In genomic region chr7:46572803-46573594, GRCm38 (mm10) we compare ENCODE assay signal across 16 mouse cellular contexts.
DNase-seq lines count a peak whose midpoint lies in the region; ATAC-seq lines count a peak whose summit lies in the region.
"Had no signal": no experiment of that assay in that cellular context is flagged by ENCODE, and none has a peak within 500 bp of the region (broad histone marks: within the 10 kb centered on the region; RNA-seq: fewer than 3 reads in every experiment).

No protein-coding gene starts in this region.

- H3K4me3 ChIP-seq in hindbrain, embryonic 14.5 days (replicated peaks; ENCODE audit: low read length), result no peak overlapping the region
- no peak overlapping the region for H3K4me3 ChIP-seq in neural tube, embryonic 13.5 days
- H3K4me3 ChIP-seq in limb, embryonic 10.5 days, result no peak overlapping the region
- H3K4me3 ChIP-seq: kidney, embryonic 15.5 days; liver, embryonic 12.5 days; neural tube, embryonic 12.5 days had no signal

- no peaks in the 10 kb centered on the region for H3K27me3 ChIP-seq in hindbrain, embryonic 14.5 days (ENCODE audit: control insufficient read depth, insufficient read depth, low read length)
- no peaks in the 10 kb centered on the region for H3K27me3 ChIP-seq in neural tube, embryonic 13.5 days
- H3K27me3 ChIP-seq in limb, embryonic 10.5 days (ENCODE audit: low read depth, poor library complexity, severe bottlenecking), result no peaks in the 10 kb centered on the region
- H3K27me3 ChIP-seq: kidney, embryonic 15.5 days; liver, embryonic 12.5 days; neural tube, embryonic 12.5 days had no signal

- H3K9ac ChIP-seq in hindbrain, embryonic 14.5 days, result peak overlapping the region; percentile 20; the same call in 1 of the 2 replicates
- H3K9ac ChIP-seq in neural tube, embryonic 13.5 days, result peak overlapping the region; percentile 43; the same call in 1 of the 2 replicates
- H3K9ac ChIP-seq: kidney, embryonic 15.5 days; liver, embryonic 12.5 days; neural tube, embryonic 12.5 days had no signal

- no peaks in the 10 kb centered on the region for H3K9me3 ChIP-seq in hindbrain, embryonic 14.5 days (ENCODE audit: control insufficient read depth, low read length)
- H3K9me3 ChIP-seq in neural tube, embryonic 13.5 days, result no peaks in the 10 kb centered on the region
- H3K9me3 ChIP-seq in limb, embryonic 10.5 days (replicated peaks), result no peaks in the 10 kb centered on the region
- H3K9me3 ChIP-seq: G1E; kidney, embryonic 15.5 days; liver, embryonic 12.5 days; neural tube, embryonic 12.5 days had no signal

- peak; percentile 24 for DNase-seq in embryo, embryonic 10.5 days (ENCODE audit: low spot score)
- DNase-seq in embryo, embryonic 10 days (ENCODE audit: low spot score), result no peak
- peak; percentile 79 to 84 for DNase-seq in cerebellum, postnatal 25 days
- no peak for DNase-seq in hindbrain, embryonic 14.5 days (ENCODE audit: low spot score)
- no peak for DNase-seq in adrenal gland, postnatal 14 days
- no peak for DNase-seq in limb, embryonic 10.5 days (ENCODE audit: low spot score)
- no peak for DNase-seq in layer of hippocampus, postnatal 14 days (ENCODE audit: low spot score in 2 of 2)
- DNase-seq: heart, postnatal 14 days; right cerebral cortex, postnatal 4 days had no signal

- H3K4me1 ChIP-seq in hindbrain, embryonic 14.5 days (replicated peaks; ENCODE audit: control insufficient read depth, insufficient read depth, low read length), result peaks cover 9% of the 10 kb centered on the region; the same call in 1 of the 2 replicates
- H3K4me1 ChIP-seq in neural tube, embryonic 13.5 days (replicated peaks), result peaks cover 17% of the 10 kb centered on the region
- no peaks in the 10 kb centered on the region for H3K4me1 ChIP-seq in limb, embryonic 10.5 days
- H3K4me1 ChIP-seq: kidney, embryonic 15.5 days; liver, embryonic 12.5 days had no signal

- H3K36me3 ChIP-seq in hindbrain, embryonic 14.5 days (replicated peaks; ENCODE audit: control insufficient read depth, insufficient read depth), result no peaks in the 10 kb centered on the region
- H3K36me3 ChIP-seq in neural tube, embryonic 13.5 days, result 0 out of 2 replicates have a peak, but pooled peaks cover 3% of the 10 kb centered on the region
- no peaks in the 10 kb centered on the region for H3K36me3 ChIP-seq in limb, embryonic 10.5 days
- H3K36me3 ChIP-seq: kidney, embryonic 15.5 days; liver, embryonic 12.5 days; neural tube, embryonic 12.5 days had no signal

- ATAC-seq in hindbrain, embryonic 14.5 days (ENCODE audit: low FRiP score), result peak; percentile 43; the same call in 1 of the 2 replicates
- ATAC-seq in neural tube, embryonic 13.5 days (ENCODE audit: low read depth), result no peak
- ATAC-seq: liver, embryonic 12.5 days had no signal

- no peak overlapping the region for H3K4me2 ChIP-seq in hindbrain, embryonic 14.5 days (replicated peaks)
- H3K4me2 ChIP-seq in neural tube, embryonic 13.5 days, result no peak overlapping the region
- H3K4me2 ChIP-seq: kidney, embryonic 15.5 days; liver, embryonic 12.5 days; neural tube, embryonic 12.5 days had no signal

- 45% methylated on average over 15 of the region's 15 CpGs for WGBS in hindbrain, embryonic 14.5 days
- WGBS in neural tube, embryonic 13.5 days, result 47% methylated on average over 15 of the region's 15 CpGs
- WGBS in limb, embryonic 10.5 days, result 80% methylated on average over 15 of the region's 15 CpGs

- peak overlapping the region; percentile 63 for H3K27ac ChIP-seq in hindbrain, embryonic 14.5 days
- peak overlapping the region; percentile 67 for H3K27ac ChIP-seq in neural tube, embryonic 13.5 days (replicated peaks)
- H3K27ac ChIP-seq in limb, embryonic 10.5 days, result no peak overlapping the region
- H3K27ac ChIP-seq: kidney, embryonic 15.5 days; liver, embryonic 12.5 days; macrophage; neural tube, embryonic 12.5 days; stomach, postnatal 0 days had no signal

Comparison
In these comparisons a context has a peak if more than half of its experiments do, and no peak if none do; other contexts are left out.
1. DNase-seq: peak in embryo, embryonic 10.5 days (single experiment) and cerebellum, postnatal 25 days (2 of 2); none in embryo, embryonic 10 days (single experiment), hindbrain, embryonic 14.5 days (single experiment), adrenal gland, postnatal 14 days (single experiment), limb, embryonic 10.5 days (single experiment) and layer of hippocampus, postnatal 14 days (0 of 2).